Mouse (Mus musculus): Measurements from ENCODE around the gene Wdr59. TPM values are rescaled to one million over a fixed set of nuclear protein-coding genes. Genes with fewer than 3 reads are reported as not detected.

Wdr59 gene
- polyA plus RNA-seq (2012; ENCODE audit: low replicate concordance) = 0.65 and 2.8 TPM in 2 replicates

GRCm38 (mm10) chr8:111521713-111522429, at the start of gene Wdr59:
TSS of gene Wdr59 (minus strand) at chr8:111522092.

DNA sequence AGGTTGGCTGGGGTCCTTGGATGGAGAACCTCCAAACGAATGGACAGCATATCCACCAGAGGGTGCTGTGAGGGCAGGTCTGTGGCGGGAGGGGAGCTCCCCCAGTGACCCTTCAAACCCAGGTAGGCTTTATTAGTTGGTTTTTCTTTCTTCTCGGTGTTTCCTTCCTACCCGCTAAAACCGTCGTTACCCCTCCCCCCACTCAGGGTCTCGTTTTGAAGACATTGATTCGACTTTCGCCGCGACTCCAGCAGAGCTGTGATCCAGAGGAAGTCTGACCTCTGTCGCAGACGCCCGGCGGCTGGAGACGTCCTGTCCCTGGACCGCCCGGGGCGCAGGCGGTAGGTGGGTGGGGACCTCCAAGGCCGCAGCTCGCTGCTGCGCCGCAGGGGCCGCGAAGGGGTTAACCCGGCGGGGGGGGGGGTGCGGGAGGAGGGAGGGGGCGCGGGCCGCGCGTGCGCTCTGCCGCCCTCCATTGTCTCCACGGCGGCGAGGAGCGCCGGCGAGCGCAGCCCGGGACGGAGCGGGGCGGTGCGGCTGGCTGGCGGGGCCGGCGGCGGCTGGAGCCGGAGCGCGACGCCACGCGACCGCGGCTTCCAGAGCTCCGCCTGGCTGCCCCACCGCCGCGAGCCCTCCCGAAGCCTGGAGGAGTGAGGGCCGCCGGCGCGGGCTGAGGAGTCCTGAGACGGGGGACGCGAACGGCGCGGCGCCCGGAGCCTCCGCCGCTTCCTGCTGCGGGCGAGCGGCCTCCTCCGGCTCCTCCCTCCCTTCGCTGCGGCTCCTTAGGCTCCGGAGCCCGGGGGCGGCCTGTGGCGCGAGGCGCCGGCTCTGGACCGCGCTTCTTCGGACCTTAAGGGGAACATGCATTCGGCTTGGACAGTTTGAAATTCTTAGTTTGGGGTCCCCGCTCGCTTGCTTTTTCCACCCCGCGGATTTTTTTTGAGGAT, 14.4 kb upstream of the Wdr59 start, which contains the start of gene Znrf1:
Znrf1 (plus strand) TSS at position 67 of the 947 bp plus-strand sequence.

Other genes starting within 250 kb of the Wdr59 start
- gene Rfwd3, start 221.9 kb downstream of the Wdr59 start, polyA plus RNA-seq (2012; ENCODE audit: low replicate concordance) = 2.0 and 7.6 TPM in 2 replicates
- 1.4 and 1.6 TPM in 2 replicates for gene Mlkl, start 183.9 kb downstream of the Wdr59 start, polyA plus RNA-seq (2012; ENCODE audit: low replicate concordance)
- not detected in 2 replicates for gene Fa2h, start 128.3 kb downstream of the Wdr59 start, polyA plus RNA-seq (2012; ENCODE audit: low replicate concordance)
- gene Znrf1, start 14.0 kb upstream of the Wdr59 start, polyA plus RNA-seq (2012; ENCODE audit: low replicate concordance) = 25.0 and 27.6 TPM in 2 replicates
- gene Ldhd, start 108.3 kb upstream of the Wdr59 start, polyA plus RNA-seq (2012; ENCODE audit: low replicate concordance) = 0.17 and 0.60 TPM in 2 replicates
- 4.1 and 5.7 TPM in 2 replicates for gene Zfp1, start 121.3 kb upstream of the Wdr59 start, polyA plus RNA-seq (2012; ENCODE audit: low replicate concordance)
- not detected in 2 replicates for gene Ctrb1, start 168.9 kb upstream of the Wdr59 start, polyA plus RNA-seq (2012; ENCODE audit: low replicate concordance)
- gene Bcar1, start 221.7 kb upstream of the Wdr59 start, polyA plus RNA-seq (2012; ENCODE audit: low replicate concordance) = 2.8 and 4.4 TPM in 2 replicates

Data from leukemia stem cell, adult 10-12 weeks (primary cell).